Mouse (Mus musculus): Measurements from ENCODE around the gene Ttll10. TPM values are rescaled to one million over a fixed set of nuclear protein-coding genes. Genes with fewer than 3 reads are reported as not detected.
A peak's percentile ranks its signal among the peaks of the same experiment; 100 is the strongest.

The Ttll10 gene
- polyA plus RNA-seq, 1 experiment from 2014 or later, result 1.1 TPM

DNA sequence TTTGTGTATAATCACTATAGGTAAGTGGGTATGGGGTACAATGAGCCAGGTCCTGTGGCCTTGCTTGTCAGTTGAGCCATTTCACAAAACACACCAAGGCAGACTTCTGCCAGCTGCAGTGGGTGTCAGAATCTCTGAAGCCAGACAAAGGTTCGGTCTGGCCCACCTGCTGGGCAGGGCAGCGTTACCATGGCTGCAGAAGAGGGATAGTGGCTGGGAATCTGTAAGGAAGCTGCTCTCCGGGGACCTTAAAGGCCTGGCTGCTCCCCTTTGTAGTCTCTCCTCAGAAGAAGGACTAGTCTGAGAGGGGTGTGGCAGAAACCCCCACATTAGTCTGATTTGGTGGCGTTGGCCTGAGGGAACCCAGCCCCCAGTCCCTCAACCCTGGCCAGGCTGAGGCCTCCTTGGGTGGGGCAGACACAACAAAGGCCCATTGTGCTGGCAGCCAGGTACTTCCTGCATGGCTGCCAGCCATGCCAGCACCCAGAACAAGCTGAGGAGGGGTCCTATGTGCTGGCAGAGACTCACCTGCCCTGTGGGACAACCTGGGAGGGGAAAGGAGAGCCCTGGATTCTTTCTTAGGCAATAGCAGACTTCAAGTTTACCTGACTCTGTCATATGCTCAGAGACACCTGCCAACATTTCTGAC lies 4.8 kb upstream of the Ttll10 start:
- WGBS, result 21% methylated on average over 4 of the region's 4 CpGs
- ATAC-seq (ENCODE audit: low FRiP score, low read depth), result no peak

DNA sequence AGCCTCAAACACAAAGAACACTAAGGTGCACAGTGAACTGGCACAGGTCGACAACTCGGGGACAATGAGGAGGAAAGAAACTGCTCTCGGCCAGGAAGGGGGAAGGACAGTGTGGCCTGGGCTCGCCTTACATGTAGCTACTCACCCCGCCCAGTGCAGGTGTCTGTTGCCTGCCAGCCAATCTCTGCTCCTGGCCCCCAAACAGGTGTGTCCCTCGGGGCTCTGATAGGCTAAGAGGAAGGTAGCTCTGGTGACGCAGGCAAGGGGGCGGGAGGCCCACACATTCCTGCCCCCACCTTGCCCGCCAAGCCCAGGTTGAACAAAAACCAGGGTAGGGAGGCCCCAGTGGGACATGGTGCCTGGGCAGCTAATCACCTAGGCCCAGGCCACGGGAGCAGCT lies 499 bp upstream of the Ttll10 start:
- 26% methylated on average over 10 of the region's 10 CpGs for WGBS
- ATAC-seq (ENCODE audit: low FRiP score, low read depth), result peak; percentile 70; the same call in 1 of the 2 replicates
- peak overlapping the region; percentile 19 for H3K9ac ChIP-seq
- H3K4me2 ChIP-seq (replicated peaks), result peak overlapping the region; percentile 27; the same call in 1 of the 2 replicates
- H3K27ac ChIP-seq, result peak overlapping the region; percentile 33; the same call in 1 of the 2 replicates
- H3K4me3 ChIP-seq, result no peak overlapping the region
- no peaks in the 10 kb centered on the region for H3K36me3 ChIP-seq
- H3K27me3 ChIP-seq, result no peaks in the 10 kb centered on the region
- no peaks in the 10 kb centered on the region for H3K9me3 ChIP-seq
- H3K4me1 ChIP-seq, result peaks cover 16% of the 10 kb centered on the region

More for the DNA sequence above, 4.8 kb upstream of the Ttll10 start:
- Histone ChIP-seq H3K27ac (no peak overlapping the region), H3K4me1 (peaks cover 23% of the 10 kb centered on the region), H3K9me3 (no peaks in the 10 kb centered on the region), H3K4me3 (no peak overlapping the region), H3K36me3 (no peaks in the 10 kb centered on the region), H3K9ac (no peak overlapping the region), H3K4me2 (replicated peaks) (no peak overlapping the region), H3K27me3 (no peaks in the 10 kb centered on the region)

DNA sequence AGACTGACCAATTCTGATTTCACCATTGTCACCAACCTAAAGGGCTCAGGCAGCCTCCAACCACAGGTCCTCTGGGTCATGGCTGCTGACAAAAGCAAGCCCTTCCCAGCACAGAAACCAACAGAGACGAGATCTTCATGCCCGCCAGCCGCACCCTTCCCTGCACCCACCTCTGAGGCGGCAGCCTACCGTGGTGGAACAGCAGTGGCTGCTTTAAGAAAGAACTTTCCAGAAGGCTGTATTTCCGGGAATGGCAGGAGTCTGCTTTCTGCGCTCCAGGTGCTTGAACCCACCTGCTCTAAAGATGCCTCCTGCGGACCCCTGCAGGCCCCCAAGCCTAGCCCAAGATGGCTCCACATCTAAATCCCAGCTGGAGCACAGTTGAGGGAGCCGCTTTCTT lies 388 bp downstream of the Ttll10 start:
- H3K9ac ChIP-seq, result peak overlapping the region; percentile 56; the same call in 1 of the 2 replicates
- no peaks in the 10 kb centered on the region for H3K36me3 ChIP-seq
- peak overlapping the region; percentile 29 for H3K4me3 ChIP-seq
- 74% methylated on average over 9 of the region's 9 CpGs for WGBS
- no peaks in the 10 kb centered on the region for H3K27me3 ChIP-seq
- peak overlapping the region; percentile 27 for H3K4me2 ChIP-seq (replicated peaks)
- ATAC-seq (ENCODE audit: low FRiP score, low read depth), result no peak
- no peaks in the 10 kb centered on the region for H3K9me3 ChIP-seq
- peaks cover 12% of the 10 kb centered on the region for H3K4me1 ChIP-seq
- 0 out of 2 replicates have a peak overlapping the region, but pooled peaks have one; percentile 33 for H3K27ac ChIP-seq

DNA sequence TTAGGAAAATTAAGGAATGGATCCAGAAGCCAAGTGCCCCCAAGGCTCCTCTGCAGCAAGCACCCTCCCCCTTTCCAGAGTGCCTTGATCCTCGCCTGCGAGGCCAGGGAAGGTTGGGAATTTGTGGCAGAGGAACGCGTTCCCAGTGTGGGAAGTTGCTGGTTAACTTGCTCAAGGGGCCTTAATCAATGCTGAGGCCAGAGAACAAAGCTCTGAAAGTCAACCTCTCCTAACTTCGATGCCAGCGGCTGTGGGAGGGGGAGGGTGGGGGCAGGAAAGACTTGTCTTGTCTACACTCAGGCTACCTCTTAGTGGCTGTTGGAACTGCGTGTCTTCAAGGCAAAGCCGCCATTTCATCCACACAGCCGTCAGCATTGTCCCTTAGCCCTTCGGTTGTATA lies 1.5 kb downstream of the Ttll10 start:
- H3K4me3 ChIP-seq, result peak overlapping the region; percentile 17; the same call in 1 of the 2 replicates
- H3K27me3 ChIP-seq, result no peaks in the 10 kb centered on the region
- peaks cover 10% of the 10 kb centered on the region; the same call in 1 of the 2 replicates for H3K4me1 ChIP-seq
- peak overlapping the region; percentile 23 for H3K4me2 ChIP-seq (replicated peaks)
- WGBS, result 68% methylated on average over 10 of the region's 10 CpGs
- no peak overlapping the region for H3K9ac ChIP-seq
- no peaks in the 10 kb centered on the region for H3K36me3 ChIP-seq
- H3K9me3 ChIP-seq, result no peaks in the 10 kb centered on the region
- no peak for ATAC-seq (ENCODE audit: low FRiP score, low read depth)
- H3K27ac ChIP-seq, result no peak overlapping the region

DNA sequence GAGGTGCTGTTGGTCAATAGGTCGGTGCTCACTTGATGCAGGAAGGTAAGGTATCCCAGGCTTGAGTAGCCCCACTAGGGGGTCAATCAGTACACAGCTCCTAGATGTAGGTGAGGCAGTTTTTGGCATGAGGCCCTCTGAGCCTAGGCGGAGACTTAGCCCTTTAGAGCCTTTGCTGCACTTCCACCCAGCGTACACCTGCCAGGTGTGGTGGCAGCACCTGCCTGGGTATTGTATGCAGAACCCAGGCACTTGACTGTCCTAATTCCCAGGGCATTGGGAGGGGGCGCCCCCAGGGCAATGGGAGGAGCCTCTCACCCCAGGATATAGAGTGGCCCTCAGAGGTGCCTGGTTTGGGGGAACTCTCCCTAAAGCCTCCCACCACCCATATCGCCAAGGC lies 4.0 kb downstream of the Ttll10 start:
- 90% methylated on average over 5 of the region's 5 CpGs for WGBS
- no peak overlapping the region for H3K4me3 ChIP-seq
- no peak overlapping the region for H3K4me2 ChIP-seq (replicated peaks)
- no peak overlapping the region for H3K9ac ChIP-seq
- H3K9me3 ChIP-seq, result no peaks in the 10 kb centered on the region
- no peaks in the 10 kb centered on the region for H3K27me3 ChIP-seq
- ATAC-seq (ENCODE audit: low FRiP score, low read depth), result no peak
- H3K36me3 ChIP-seq, result no peaks in the 10 kb centered on the region
- no peak overlapping the region for H3K27ac ChIP-seq
- peaks cover 10% of the 10 kb centered on the region; the same call in 1 of the 2 replicates for H3K4me1 ChIP-seq

DNA sequence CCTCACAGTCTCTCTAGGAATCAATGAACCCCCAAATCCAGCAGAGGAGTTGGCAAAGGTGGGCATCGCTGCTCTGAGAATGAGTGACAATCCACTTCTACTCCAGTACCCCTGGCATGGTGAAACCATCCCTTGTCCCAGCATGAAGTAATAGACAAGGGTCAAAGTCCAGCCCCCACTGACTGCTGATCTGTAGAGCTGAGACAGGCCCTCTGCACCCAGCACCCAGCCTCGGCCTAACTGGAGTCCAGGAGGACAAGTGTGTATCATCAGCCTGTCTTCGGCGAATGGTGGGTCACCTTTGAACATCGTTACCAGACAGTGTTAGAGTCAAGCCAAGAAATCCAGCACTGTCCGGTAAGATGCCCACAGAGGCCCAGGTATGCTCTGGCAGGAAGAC lies 4.6 kb downstream of the Ttll10 start:
- Histone ChIP-seq H3K4me1 (peaks cover 6% of the 10 kb centered on the region; the same call in 1 of the 2 replicates), H3K27me3 (no peaks in the 10 kb centered on the region), H3K27ac (no peak overlapping the region), H3K4me2 (replicated peaks) (no peak overlapping the region), H3K36me3 (no peaks in the 10 kb centered on the region), H3K4me3 (no peak overlapping the region), H3K9ac (no peak overlapping the region), H3K9me3 (no peaks in the 10 kb centered on the region)
- 92% methylated on average over 6 of the region's 6 CpGs for WGBS
- no peak for ATAC-seq (ENCODE audit: low FRiP score, low read depth)

DNA sequence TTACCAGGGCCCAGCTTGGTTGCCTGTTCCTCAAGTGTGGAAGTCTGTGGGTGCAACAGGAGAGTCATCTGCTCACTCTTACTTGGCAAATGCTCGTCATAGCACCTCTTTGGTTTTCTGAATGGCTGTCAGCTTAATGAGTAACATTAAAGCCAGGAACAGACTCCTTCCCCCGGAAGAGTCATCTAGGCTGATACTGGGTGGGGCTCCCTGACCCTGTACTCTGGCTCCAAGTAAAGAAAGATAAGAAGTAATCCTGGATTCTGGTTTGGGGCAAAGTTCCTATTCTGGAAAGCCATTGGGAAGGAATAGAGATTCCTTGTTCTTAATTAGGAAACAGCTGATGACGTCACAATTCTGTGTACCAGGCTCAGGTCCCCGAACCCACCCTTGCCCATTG lies 5.1 kb downstream of the Ttll10 start:
- no peak for ATAC-seq (ENCODE audit: low FRiP score, low read depth)

DNA sequence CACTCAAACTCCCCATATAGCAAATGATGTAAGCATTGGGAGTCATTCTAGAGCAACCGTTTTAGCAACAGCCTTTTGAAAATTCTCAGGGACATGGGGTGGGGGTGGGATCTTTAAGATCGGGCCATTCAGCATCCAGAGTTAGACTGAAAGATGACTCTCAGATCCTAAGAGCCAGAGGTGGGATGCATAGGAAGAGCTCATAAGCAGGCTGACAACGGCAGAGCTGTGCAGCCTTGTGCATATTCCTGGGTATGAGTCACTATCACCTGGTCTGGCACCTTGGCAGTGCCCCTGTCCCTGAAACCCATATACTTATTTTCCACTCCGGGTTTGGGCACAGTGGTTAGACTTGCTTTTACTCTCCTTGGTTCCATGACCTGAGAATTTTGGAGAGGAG lies 6.1 kb downstream of the Ttll10 start:
- Histone ChIP-seq H3K4me1 (no peaks in the 10 kb centered on the region), H3K27ac (no peak overlapping the region), H3K9ac (no peak overlapping the region), H3K4me2 (replicated peaks) (no peak overlapping the region), H3K36me3 (no peaks in the 10 kb centered on the region), H3K27me3 (no peaks in the 10 kb centered on the region), H3K9me3 (no peaks in the 10 kb centered on the region), H3K4me3 (no peak overlapping the region)
- 74% methylated on average over 4 of the region's 4 CpGs for WGBS
- no peak for ATAC-seq (ENCODE audit: low FRiP score, low read depth)

More for the DNA sequence above, 5.1 kb downstream of the Ttll10 start:
- Histone ChIP-seq H3K9ac (no peak overlapping the region), H3K27me3 (no peaks in the 10 kb centered on the region), H3K4me3 (no peak overlapping the region), H3K9me3 (no peaks in the 10 kb centered on the region), H3K27ac (no peak overlapping the region), H3K36me3 (no peaks in the 10 kb centered on the region), H3K4me1 (peaks cover under 1% of the 10 kb centered on the region; the same call in 1 of the 2 replicates), H3K4me2 (replicated peaks) (no peak overlapping the region)
- 87% methylated on average over 4 of the region's 4 CpGs for WGBS

DNA sequence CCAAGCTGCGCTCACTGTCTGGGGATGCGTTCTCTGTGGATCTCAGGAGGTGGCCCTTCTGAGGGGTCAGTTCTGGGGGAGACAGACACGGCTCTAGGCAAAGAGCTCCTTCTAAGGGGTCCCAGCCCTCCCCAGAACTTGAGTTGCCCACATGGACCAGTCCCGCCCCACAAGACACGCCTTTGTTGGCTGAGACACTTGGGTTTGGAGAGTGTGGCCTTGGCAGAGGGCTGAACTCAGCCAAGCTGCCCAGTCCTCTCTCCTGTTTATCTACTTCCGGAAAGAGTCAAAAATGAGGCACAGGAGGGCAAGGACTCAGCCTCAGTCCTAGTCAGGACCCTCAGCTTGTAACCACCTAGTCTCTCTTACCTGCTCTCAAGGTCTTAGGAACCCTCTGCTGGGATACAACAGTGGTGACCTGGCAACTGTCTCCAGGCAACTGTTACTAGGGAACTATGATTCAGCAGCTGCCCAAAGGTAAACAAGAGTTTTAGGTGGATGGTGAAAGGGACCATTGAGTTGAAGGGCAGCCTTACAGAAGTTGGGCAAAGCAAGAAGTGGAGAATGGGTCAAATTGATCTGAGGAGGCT lies 8.7 kb downstream of the Ttll10 start:
- Histone ChIP-seq H3K27ac (no peak overlapping the region), H3K4me1 (no peaks in the 10 kb centered on the region), H3K9me3 (no peaks in the 10 kb centered on the region), H3K9ac (no peak overlapping the region), H3K36me3 (no peaks in the 10 kb centered on the region), H3K27me3 (no peaks in the 10 kb centered on the region), H3K4me3 (no peak overlapping the region), H3K4me2 (replicated peaks) (no peak overlapping the region)
- 75% methylated on average over 6 of the region's 6 CpGs for WGBS
- no peak for ATAC-seq (ENCODE audit: low FRiP score, low read depth)

DNA sequence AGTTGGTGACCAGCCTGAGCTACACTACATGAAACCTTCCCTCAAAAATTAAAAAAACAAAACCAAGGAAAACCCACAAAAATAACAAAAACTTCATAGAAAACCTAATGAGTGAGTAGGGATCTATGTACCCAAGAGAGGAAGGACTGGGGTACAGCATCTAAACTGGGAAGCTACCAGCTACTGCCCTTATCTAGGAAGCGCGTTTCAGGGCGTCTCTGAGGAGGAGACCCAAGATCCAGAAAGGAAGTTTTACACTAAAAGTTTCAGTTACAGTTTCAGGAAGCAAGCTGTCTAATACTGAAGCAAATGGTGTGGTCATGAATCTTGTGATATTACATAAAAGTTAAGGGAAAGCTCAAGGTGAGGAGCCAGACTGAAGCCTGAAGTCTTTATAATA lies 9.4 kb downstream of the Ttll10 start:
- H3K4me3 ChIP-seq, result no peak overlapping the region
- H3K9me3 ChIP-seq, result no peaks in the 10 kb centered on the region
- ATAC-seq (ENCODE audit: low FRiP score, low read depth), result no peak
- H3K4me1 ChIP-seq, result no peaks in the 10 kb centered on the region
- H3K9ac ChIP-seq, result no peak overlapping the region
- H3K27me3 ChIP-seq, result no peaks in the 10 kb centered on the region
- no peak overlapping the region for H3K27ac ChIP-seq
- H3K4me2 ChIP-seq (replicated peaks), result no peak overlapping the region
- 87% methylated on average over 3 of the region's 3 CpGs for WGBS
- H3K36me3 ChIP-seq, result no peaks in the 10 kb centered on the region

DNA sequence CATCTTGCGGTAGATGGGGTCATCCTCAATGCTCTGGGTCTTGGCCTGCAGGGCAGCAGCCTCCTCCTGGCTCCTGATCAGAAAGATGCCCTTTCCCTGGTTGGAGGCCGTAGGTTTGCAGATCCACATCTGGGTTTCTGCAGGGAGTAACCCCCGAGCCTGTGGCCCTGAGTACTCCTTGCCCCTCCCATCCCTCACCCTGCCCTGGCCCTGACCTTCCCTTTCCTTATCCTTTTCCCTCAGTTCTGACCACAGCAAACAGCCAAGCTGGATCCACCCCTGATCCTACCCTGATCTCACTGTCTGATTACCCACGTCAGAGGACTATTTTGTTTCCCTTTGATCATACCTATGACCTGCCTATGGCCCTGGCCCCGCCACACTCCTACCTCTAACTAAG lies 14.5 kb downstream of the Ttll10 start:
- WGBS, result 58% methylated on average over 5 of the region's 5 CpGs
- ATAC-seq (ENCODE audit: low FRiP score, low read depth), result no peak
- no peak overlapping the region for H3K4me3 ChIP-seq

DNA sequence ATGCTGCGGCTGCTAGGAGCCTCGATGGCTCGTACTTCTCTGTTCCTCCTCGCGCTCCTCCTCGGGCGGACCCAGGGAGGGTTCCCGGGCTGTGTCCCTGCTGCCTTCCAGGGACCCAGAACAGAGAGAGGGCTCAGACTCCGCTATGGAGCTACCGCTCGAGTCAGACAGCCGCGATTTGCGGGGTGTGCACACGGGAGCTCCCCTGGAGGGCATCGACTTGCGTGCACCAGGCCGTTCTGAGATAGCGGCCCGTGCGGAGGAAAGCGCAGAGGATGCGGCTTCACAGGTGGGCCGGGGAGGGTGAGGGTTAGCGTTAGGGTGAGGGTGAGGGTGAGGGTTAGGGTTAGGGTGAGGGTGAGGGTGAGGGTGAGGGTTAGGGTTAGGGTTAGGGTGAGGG lies 24.3 kb downstream of the Ttll10 start:
- Histone ChIP-seq H3K27me3 (peaks cover 30% of the 10 kb centered on the region), H3K4me2 (replicated peaks) (peak overlapping the region; percentile 52), H3K4me1 (peaks cover 29% of the 10 kb centered on the region), H3K9ac (peak overlapping the region; percentile 51; the same call in 1 of the 2 replicates), H3K4me3 (peak overlapping the region; percentile 25), H3K36me3 (no peaks in the 10 kb centered on the region), H3K9me3 (no peaks in the 10 kb centered on the region), H3K27ac (no peak overlapping the region)
- no peak for ATAC-seq (ENCODE audit: low FRiP score, low read depth)
- 7% methylated on average over 25 of the region's 25 CpGs for WGBS

More for the DNA sequence above, 14.5 kb downstream of the Ttll10 start:
- no peak overlapping the region for H3K4me2 ChIP-seq (replicated peaks)
- no peak overlapping the region for H3K9ac ChIP-seq
- H3K9me3 ChIP-seq, result no peaks in the 10 kb centered on the region
- no peaks in the 10 kb centered on the region for H3K27me3 ChIP-seq
- no peak overlapping the region for H3K27ac ChIP-seq
- no peaks in the 10 kb centered on the region for H3K4me1 ChIP-seq
- no peaks in the 10 kb centered on the region for H3K36me3 ChIP-seq

All from limb, embryonic 13.5 days (tissue).